Mouse (Mus musculus): Measurements from ENCODE around the gene Sall1.

Gene Sall1

DNA sequence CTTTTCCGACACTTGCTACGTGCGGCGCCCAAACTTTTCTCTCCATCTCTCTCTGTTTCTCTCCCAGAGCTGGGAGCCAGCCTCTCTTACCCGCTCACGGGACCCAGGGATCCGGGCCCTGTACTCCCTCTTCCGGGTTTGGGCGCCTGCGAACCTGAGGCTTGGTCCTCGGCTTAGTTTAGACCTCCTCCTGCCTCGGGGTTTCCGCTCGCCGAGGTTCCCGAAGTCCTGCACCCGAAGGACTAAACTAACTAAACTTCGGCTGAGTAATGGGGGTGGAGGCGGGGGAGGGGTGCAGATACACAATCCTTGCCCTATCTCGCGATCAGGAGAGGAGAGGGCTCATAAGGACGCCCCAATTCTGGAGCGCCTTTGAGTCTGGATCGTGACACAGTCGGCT is at the start of gene Sall1:
Sall1 (minus strand) TSS at position 223 of the 400 bp plus-strand sequence.
- no peak for DNase-seq (ENCODE audit: low spot score in 2 of 2)

DNA sequence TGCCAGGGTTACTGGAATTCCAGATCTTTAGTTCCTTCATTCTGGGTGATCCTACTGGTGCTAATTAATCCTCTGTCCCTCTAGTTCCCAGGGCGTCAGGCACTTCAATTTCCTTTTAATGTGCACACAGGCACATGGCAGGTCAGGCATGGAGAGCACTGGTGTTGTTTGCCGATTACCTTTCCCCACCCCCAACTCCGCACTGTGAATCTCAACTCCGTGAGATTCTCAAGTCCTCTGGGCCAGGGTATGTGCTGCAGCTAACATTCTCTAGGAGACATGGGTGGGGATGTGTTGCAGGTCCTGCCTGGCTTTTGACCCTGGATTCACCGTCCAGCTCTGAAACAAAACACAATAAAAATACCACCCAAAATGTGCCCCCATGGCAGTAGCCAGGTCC is 46.0 kb upstream of the Sall1 start:
- no peak for DNase-seq (ENCODE audit: low spot score in 2 of 2)

DNA sequence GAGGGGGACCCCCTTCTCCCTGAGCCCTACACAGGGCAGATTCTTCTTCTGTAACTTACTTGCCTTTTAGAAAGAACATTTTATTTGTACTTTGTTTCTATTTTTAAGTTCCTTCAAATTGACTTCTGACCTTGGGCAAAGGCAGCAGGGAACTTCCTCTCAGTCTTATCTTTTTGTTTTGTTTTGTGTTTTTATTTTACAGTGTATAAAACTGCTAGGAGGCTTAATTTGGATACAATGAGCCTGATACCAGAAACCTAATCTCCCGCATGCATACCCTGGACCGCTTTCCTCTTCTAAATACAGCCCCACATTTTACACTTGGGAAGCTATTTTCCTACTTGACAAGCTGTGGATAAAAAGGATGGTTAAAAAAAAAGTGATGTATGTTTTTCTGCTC is 35.2 kb upstream of the Sall1 start:
- DNase-seq (ENCODE audit: low spot score in 2 of 2), result no peak

DNA sequence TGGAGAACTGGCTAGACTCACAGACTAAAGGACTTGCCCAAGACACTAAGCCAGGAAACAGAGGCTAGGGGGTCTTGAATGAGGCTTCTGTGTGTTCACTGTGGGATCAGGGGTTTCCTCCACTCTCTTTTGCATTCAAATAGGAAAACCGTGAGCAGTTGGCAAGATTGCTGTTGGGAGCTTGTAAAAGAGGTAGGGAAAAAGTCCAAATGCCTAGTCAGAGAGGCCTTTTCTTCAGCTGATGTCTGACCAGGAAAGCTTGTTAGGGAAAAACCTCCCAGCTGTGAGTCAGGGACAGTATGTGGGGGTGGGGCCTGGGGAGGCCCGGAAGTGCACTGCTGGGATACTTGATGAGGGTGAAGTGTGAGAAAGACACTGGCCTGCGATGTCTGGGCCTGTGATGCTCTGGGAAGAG is 29.0 kb upstream of the Sall1 start:
- no peak for DNase-seq (ENCODE audit: low spot score in 2 of 2)

DNA sequence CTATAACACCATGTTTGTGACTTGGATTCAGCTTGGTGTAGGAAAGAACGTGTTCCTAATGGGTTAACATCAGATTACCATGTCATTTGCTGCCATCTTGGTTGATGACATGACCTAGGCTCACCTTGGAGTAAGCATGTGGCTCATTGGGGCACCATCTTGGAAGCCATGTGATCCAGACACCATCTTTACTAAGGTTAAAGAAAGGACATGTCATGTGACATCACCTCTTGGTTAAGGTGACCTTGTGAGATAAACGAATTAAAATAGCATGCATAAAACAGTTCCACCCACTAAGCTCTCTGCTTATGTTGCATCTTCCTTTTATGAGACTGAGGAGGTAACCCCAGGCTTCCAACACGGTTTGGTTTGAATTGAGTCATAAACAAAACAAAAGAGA is 23.5 kb upstream of the Sall1 start:
- no peak for DNase-seq (ENCODE audit: low spot score in 2 of 2)

DNA sequence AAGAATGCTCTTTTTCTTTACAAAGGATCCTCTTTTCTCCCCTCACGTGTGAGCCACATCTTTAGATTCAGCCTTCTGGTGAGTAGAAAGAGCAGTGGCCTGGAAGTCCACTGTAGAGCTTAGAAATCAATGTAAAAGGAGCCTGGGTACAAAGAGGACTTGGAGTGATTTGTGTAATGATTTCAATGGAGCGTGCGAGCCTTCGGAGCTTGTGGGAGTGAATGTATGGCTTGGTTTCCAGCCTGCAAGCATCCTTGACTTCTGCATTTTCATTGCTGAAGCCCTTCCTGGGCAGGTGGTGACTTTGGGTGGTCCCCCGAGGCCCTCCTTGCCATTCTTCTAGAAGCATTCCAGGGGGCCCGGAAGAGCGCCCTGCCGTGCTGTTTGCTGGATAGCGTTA is 20.1 kb upstream of the Sall1 start:
- no peak for DNase-seq (ENCODE audit: low spot score in 2 of 2)

DNA sequence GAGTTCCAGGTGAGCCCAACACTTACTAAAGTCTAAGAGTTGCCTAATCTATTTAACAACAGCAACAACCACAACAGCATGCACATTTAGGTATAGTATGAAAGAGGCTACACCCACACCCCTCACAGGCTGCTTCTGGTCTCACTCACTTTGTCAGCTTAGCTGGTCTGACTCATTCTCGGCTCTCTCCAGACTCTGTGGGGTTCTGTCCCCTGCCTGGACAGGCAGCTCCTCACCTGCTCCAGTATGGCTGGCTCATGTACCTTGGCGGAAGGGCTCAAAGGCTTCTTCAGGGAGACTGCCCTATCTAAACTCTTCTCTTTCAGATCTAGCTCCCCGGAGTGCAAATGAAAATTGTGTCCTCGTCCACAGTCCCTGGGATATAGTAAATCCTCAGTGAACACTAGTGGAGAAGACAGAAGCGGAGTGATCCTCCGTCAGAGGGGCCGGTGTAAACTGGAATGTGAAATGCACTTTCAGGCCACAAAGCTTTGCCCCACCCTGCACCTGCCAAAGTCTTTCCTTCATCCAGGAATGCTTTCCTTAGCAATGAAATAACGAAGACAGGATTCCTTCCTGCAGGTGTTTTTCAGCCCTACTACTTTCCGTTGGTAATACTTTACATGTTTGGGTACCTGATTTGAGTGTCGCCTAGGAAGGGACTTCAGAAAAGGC is 19.5 kb upstream of the Sall1 start:
- DNase-seq (ENCODE audit: low spot score in 2 of 2), result no peak

DNA sequence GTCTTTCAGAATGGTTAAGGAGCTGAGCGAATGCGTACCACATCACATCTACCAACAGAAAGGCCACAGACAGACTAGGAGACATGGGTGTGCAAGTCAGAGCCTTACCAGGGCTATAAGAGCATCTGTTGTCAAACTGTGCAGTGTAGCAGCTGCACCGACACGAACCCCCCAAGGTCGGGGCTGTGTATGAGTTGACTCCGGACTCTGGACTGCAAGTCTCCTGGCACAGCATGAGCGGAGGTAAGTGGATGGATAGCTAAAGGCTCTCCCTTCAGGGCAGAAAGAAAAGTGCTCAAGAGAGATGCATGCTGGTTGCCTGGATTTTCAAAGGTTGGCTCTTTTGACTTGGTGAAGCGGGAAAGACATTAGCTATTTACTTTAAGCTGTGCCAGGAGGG is 16.8 kb upstream of the Sall1 start:
- DNase-seq (ENCODE audit: low spot score in 2 of 2), result no peak

DNA sequence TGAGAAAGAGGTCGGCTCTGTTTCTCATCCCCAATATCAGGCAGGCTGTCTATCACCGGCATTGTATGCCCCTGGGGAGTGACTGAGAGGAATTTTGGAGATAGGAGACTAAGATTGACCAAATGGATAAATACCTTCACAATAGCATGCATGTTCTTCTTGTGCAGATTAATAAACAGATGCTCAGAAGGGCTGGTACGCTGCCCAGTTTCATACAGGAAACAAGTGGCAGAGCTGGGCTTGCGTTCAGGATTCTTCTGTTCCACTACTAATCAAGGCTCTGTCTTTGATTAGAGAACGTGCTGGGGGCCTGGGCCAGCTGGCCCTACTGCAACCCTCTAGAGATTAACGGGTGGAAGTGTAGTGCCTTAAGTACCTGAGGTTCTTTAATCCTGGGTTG is 15.5 kb upstream of the Sall1 start:
- DNase-seq (ENCODE audit: low spot score in 2 of 2), result no peak

DNA sequence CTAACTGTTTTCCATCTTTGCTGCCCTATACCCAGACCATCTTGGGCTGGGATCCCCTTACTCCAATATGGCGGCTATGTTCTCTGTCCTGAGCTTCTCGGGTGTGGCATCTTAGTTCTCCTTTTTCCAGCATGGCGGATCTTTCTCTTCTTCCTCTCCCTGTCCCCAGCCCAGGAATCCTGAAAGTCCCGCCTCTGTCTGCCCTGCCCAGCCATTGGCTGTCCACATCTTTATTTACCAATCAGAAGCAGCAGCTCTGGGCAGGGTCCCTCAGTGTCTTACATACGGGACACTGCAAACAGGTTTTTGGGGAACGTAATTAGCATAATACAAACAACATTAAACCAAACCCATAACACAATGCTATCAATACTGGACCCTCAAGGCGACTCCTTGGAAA is 8.9 kb upstream of the Sall1 start:
- no peak for DNase-seq (ENCODE audit: low spot score in 2 of 2)

DNA sequence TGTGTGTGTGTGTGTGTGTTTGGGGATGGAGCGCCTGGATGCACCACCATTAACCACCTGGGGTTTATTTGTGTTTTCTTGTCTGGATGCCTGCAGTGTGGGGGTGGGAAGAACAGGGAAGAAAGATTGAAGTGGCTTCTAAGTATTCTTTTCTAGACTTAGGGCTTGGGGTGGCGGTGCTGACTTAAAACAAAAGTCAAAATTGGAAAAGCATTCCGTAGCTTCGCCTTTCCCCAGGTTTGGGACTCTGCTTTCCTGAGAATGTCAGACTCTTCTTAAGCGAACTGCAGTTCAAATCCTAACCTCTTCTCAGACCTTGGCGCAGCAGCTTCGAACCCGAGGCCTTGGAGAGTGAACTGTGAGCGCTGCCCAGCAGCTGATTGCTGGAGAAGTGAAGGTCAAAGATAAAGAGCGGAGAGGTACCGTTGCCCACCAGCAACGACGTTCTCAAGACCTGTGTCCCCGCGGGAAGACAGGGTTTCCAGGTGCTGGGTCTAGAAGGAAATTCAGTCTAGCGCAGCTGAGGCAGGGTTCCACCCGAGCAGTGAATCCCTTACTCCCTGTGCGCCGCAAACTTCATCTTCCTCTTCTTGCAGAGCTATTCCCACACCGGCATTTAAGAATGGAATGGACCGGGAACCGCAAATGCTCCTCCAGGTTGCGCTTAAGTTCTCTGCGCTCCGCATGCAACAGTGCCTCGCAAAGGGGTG is 2.8 kb upstream of the Sall1 start:
- DNase-seq (ENCODE audit: low spot score in 2 of 2), result no peak

DNA sequence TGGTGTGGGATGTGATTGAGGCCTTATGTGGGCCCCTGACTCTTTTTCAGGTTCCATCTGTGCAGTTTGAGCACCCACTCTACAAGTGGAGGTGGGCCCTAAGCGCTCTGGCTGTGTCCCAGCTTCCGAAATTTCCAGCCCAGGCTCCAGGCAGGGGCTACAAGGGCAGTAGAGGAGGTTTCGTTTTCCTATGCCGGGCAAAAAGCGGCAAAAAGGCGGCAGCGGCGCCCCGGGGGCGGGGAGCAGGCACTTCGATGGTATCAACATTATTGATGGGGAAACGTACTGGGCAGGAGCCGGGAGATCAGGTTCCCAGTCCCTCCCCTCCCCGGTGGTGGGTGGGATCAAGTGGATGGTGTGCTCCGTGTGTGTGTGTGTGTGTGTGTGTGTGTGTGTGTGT is 2.3 kb upstream of the Sall1 start:
- no peak for DNase-seq (ENCODE audit: low spot score in 2 of 2)

DNA sequence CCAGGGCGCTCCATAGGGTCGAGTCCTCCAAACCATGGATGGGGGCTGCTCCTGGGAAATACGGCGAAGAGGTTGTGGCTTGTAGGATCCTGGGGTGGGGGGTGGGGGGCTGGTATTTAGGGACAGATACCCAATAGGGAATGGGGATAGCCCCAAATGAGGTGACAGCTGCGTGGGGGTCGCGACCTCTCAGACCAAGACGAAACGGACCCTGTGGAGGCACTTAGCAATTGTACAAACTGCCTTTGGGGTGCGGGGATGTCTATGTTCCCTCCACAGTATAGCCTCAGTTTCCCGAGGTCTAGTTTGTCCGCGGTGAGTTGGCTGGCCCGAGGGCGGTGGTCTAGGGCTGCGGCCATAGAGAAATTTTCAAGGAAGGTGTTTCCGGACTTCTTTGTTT is 1.8 kb upstream of the Sall1 start:
- DNase-seq (ENCODE audit: low spot score in 2 of 2), result no peak

DNA sequence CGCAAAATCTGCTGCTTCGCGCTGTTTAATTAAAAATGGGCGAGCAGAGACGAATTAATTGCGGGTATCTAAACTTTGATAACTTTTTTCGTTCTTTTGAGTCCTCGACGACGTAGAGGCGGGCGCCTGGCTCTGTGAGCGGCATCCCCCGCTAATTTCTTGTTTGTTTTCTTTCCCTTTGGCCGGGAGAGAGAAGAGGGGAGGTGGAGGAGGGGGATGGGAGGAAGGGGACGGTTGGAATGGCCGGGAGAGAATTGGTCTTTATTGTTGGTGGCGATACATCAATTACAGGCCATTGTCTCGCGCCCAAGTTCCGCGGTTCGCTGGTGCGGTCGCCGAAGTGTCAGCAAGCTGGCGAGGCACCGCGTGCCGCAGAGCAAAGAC is 1.2 kb upstream of the Sall1 start:
- no peak for DNase-seq (ENCODE audit: low spot score in 2 of 2)

DNA sequence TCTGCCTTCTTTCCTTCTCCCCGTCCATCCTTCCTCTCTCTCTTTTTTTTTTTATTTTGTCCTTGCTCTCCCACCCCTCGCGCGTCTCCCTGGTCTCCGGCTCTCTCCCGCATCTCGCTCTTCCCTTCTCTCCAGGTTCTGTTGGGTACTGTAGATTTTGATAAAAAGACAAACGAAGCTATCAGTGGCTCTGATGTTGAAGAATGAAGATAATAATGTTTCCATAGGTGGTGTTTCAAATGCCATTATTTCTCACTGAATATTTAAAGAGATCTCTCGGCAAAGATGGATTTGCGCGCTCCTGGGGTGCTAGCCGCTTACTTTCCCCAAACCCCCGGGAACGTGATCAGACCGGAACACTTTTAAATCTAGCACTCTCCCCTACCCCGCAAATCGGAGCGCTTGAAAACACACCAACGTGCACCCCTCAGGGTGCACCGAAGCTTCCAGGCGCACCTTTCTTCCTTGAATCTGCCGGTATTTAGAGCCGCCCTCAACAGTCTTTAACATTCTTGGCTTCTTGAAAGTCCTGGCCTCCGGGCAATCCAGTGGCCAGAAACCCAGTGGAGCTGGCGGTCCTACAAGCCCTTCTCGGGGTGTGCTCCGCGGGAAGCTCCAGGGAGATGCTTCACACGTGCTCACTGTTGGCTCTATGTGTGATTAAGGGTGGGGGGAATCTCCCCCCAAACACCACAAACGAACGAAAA is 702 bp upstream of the Sall1 start:
- DNase-seq (ENCODE audit: low spot score in 2 of 2), result no peak

DNA sequence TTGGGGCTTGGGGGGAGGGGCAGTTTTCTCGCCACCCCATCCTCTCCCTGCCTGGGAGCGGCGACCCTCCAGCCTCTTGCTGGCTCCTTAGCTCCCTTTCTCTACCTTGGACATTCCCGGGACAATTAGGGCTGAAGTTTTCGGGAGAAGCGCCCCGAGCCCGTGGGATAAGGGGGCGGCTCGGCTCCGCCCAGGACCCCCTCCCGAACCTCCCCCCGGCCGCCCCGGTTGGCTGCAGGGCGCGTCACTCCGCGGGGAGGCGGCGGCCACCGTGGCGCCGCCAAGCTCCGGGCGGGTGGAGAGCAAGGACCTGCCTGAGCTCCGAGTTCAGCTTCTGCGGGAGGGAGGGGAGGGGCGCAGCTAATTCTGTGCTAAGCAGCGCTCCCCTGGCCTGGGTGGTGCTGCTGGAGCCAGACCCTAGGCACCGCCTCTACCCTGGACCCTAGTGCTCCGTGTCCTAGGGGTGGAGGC is 556 bp downstream of the Sall1 start:
- peak; percentile 61 to 70 for DNase-seq (ENCODE audit: low spot score in 2 of 2)

DNA sequence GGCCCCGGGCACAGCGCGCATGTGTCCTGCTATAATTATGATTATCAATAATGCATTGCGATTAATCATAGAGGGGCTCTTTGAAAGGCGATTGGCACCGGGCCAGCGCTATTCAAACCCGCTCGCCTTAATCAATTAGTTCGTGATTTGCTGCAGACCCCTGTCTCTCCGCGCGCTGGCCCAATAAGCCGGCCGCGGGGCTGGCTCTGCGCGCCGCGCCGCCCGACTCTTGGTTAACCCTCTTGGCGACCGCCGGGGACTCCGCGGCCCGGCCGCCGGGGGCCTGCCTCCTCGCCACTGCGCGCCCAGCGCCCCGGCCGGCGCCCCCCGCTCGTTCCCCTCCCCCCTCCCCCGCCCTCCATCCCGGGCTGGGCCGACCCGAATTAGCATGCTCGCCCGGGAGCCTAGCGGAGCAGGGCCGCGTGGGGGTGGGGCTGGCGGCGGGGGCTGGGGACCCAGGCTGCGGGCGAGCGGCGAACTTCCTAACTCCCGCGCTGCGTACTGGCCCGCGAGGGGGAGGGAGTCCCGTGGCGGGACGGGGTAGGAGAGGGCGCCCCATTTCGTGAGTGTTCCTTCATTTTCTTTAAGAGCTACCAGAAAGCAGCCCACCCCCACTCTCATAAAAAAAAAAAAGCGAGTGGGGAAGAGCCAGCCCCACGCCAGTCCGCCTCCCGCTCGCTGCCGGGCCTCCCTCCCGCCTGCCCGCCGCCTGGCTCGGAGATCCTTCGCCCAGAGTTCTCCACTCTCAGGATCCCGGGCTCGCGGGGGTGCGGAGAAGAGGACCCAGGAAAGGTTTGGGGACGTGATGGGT is 1.2 kb downstream of the Sall1 start:
- DNase-seq (ENCODE audit: low spot score in 2 of 2), result peak; percentile 71 to 81

DNA sequence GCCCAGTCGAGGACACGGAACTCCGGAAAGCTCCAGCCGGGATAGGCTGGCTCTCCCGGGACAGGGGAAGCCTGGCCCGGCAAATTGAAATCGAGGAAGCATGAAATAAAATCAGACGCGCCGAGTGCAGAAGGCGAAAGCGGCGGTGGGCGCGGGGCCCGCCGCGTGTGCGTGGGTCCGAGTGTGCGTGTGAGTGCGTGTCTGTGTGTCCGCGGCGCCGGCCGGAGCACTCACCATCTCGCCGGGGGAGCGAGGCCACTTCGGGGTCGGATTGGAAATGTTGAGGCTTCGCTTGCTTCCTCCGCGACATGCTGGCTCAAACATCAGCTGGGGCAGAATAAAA is 1.9 kb downstream of the Sall1 start:
- DNase-seq (ENCODE audit: low spot score in 2 of 2), result no peak

DNA sequence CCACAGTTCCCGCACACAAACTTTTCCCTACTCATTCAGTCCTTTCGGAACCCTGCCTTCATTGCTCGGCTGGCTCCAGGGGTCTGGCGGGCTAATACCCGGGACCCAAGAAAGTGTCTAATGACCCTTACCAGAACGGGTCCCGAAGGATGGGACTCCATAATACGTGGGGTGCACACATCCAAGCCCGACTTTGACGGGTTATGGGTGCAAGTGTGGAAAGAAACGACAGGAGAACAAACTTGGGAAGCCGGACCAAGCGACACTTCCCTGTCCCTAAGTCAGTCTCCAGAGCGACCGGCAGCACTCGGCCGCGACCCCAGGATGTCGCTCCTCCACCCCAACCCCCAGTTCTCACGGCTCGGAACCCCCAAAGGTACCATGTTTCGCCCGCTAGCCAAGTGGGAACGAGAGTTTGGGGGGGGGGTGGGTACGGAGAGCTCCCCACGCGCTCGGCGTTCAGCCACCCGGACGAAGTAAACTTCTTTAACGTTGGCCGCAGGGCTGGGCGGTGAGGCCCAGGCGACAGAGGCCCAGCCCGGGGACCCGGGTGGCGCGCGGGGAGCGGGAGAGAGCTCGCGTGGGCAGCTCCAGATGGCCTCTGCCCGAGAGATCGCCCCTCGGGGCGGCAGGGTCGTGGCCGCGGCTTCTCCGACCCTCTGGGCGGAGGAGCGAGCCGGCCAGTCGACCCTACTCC is 2.4 kb downstream of the Sall1 start:
- DNase-seq (ENCODE audit: low spot score in 2 of 2), result no peak

DNA sequence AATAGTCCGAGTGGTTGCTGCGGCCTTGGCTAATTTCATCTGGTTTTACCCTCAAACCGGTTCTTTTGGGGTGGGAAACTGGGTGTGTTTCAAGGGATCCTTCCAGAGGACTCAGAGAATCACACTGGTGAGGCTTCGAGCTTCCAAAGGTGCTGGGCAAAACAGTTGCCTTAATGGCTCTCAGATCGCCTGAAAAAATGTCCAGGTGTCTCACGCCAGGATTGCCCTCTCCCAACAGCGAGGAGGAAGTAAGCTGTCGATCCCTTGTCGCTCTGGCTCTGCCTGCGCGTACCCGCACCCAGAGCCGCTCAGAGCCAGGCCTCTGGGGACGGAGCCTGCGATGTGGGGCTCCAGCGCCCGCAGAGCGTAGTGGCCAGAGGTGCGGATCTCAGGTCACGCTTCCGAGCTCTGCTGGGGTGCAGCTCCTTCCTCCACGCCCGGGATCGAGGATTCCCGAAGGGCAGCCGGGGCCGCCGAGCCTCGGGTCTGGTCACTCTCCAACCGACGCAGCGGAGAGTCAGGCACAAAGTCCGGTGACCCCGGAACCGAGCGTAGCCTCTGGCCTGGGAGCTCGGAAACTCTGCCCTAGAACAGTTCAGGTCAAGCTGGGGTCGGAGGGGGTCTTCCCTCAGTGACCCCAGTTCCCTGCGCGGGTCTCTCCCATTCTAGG is 3.1 kb downstream of the Sall1 start:
- DNase-seq (ENCODE audit: low spot score in 2 of 2), result no peak

DNA sequence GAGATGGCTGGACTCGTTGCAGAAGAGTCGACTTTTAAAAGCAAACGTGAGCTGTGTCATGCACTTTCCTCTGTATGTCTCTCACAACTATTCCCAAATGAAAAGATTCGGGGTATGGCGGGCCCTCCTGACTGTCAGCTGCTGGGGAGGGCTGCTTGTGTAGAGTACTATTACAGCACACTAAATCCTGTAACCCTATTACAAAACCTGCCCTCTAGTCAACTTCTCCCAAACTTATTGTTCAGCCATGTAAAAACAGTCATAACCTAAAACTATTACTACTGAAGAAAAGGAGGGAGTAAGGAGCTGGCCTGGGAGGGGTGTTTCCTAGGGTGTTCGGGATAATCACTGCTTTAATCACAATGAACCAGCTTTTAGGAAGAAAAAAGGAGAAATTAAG is 4.1 kb downstream of the Sall1 start:
- no peak for DNase-seq (ENCODE audit: low spot score in 2 of 2)
